Mouse (Mus musculus): Measurements from ENCODE around the gene Akap13. TPM values are rescaled to one million over a fixed set of nuclear protein-coding genes. Genes with fewer than 3 reads are reported as not detected.

The Akap13 gene
- polyA plus RNA-seq, 1 experiment from 2014 or later: 41.0 TPM

GRCm38 (mm10) chr7:75642846-75643563 is 187.7 kb downstream of the Akap13 start:
- 66% methylated on average over 16 of the region's 16 CpGs for WGBS (ENCODE audit: insufficient replicate concordance)
- no peak overlapping the region for H3K27ac ChIP-seq (ENCODE audit: low read length)
- H3K4me1 ChIP-seq (ENCODE audit: control insufficient read depth, low read depth, low read length): peaks cover 20% of the 10 kb centered on the region
- H3K4me3 ChIP-seq (ENCODE audit: low read depth, low read length): no peak overlapping the region
- H3K27me3 ChIP-seq (ENCODE audit: control insufficient read depth, insufficient read depth, low read depth, low read length): no peaks in the 10 kb centered on the region
- no peak for ATAC-seq (ENCODE audit: low read depth)
- H3K9me3 ChIP-seq (replicated peaks; ENCODE audit: control insufficient read depth, low read length): no peaks in the 10 kb centered on the region
- H3K4me2 ChIP-seq (ENCODE audit: low read depth, low read length): peak overlapping the region; percentile 39
- no peak overlapping the region for H3K9ac ChIP-seq (ENCODE audit: low read depth, low read length)
- H3K36me3 ChIP-seq (ENCODE audit: control insufficient read depth, insufficient read depth): no peaks in the 10 kb centered on the region

- H3K36me3 ChIP-seq (ENCODE audit: control insufficient read depth, insufficient read depth): no peaks in the 10 kb centered on the region
- peaks cover 20% of the 10 kb centered on the region for H3K4me1 ChIP-seq (ENCODE audit: control insufficient read depth, low read depth, low read length)
- H3K4me3 ChIP-seq (ENCODE audit: low read depth, low read length): no peak overlapping the region
- 73% methylated on average over 4 of the region's 4 CpGs for WGBS (ENCODE audit: insufficient replicate concordance)
- no peaks in the 10 kb centered on the region for H3K9me3 ChIP-seq (replicated peaks; ENCODE audit: control insufficient read depth, low read length)
- ATAC-seq (ENCODE audit: low read depth): no peak
- no peaks in the 10 kb centered on the region for H3K27me3 ChIP-seq (ENCODE audit: control insufficient read depth, insufficient read depth, low read depth, low read length)
- no peak overlapping the region for H3K9ac ChIP-seq (ENCODE audit: low read depth, low read length)
- H3K27ac ChIP-seq (ENCODE audit: low read length): no peak overlapping the region
- H3K4me2 ChIP-seq (ENCODE audit: low read depth, low read length): no peak overlapping the region
These were observed 188.7 kb downstream of the Akap13 start for GRCm38 (mm10) chr7:75643986-75644385.

DNA sequence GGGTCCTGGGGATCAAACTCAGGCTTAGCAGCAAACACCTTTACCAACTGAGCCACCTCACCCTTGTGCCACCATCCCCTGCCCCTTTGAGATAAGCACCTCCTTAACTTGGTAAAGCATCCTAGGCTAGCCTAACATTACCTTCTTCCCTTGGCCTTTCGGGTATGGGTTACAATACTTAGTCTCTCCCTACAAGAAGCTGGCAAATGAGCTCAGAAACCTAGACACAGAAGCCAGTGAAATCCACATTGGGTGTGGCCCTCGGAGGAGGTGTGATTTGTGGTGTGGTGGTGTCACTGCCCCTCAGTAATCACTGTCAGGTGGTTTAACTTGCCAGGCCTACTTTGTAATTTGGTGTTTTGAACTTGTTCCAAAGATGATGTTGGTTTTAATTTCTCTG is 189.3 kb downstream of the Akap13 start:
- no peaks in the 10 kb centered on the region for H3K27me3 ChIP-seq (ENCODE audit: control insufficient read depth, insufficient read depth, low read depth, low read length)
- H3K4me1 ChIP-seq (ENCODE audit: control insufficient read depth, low read depth, low read length): peaks cover 20% of the 10 kb centered on the region
- H3K9me3 ChIP-seq (replicated peaks; ENCODE audit: control insufficient read depth, low read length): no peaks in the 10 kb centered on the region
- H3K27ac ChIP-seq (ENCODE audit: low read length): no peak overlapping the region
- 35% methylated on average over 2 of the region's 2 CpGs for WGBS (ENCODE audit: insufficient replicate concordance)
- ATAC-seq (ENCODE audit: low read depth): no peak
- H3K4me2 ChIP-seq (ENCODE audit: low read depth, low read length): no peak overlapping the region
- H3K4me3 ChIP-seq (ENCODE audit: low read depth, low read length): no peak overlapping the region
- no peak overlapping the region for H3K9ac ChIP-seq (ENCODE audit: low read depth, low read length)
- no peaks in the 10 kb centered on the region for H3K36me3 ChIP-seq (ENCODE audit: control insufficient read depth, insufficient read depth)

DNA sequence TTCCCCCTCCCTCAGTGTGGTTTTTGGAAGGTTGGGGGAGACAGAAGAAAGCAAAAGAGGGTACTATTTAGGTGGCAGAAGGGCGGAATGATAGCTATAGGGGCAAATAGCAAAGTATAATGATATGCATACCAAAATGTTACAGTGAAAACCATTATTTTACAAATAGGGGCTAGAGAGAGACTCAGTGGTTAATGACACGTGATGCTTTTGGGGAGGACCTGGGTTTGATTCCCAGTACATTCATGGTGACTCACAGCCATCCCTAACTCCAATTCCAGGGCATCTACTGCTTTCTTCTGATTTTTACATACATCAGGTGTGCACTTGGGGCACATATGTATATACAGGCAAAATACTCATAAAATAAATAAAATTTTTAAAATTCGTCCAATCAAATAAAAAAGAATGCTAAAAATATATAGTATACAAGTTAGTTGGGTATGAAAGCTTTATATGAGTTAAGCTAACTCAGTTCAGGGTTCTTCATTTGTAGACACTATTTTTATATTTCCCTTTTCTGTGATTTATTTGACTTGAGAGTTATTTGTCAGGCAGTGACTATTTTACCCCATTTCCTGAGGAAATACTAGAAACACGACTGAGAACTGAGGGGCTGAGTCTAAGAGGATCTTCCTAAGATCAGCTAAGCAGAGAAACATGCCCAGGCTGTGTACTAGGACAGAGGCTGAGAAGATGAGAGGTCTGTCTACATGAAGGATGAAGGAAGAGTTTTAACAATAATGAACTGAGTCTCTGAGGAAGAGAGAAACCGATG is 190.0 kb downstream of the Akap13 start:
- Histone ChIP-seq H3K9me3 (replicated peaks; ENCODE audit: control insufficient read depth, low read length) (no peaks in the 10 kb centered on the region), H3K36me3 (ENCODE audit: control insufficient read depth, insufficient read depth) (no peaks in the 10 kb centered on the region), H3K27me3 (ENCODE audit: control insufficient read depth, insufficient read depth, low read depth, low read length) (no peaks in the 10 kb centered on the region), H3K4me3 (ENCODE audit: low read depth, low read length) (no peak overlapping the region), H3K4me1 (ENCODE audit: control insufficient read depth, low read depth, low read length) (peaks cover 14% of the 10 kb centered on the region), H3K27ac (ENCODE audit: low read length) (no peak overlapping the region), H3K9ac (ENCODE audit: low read depth, low read length) (no peak overlapping the region), H3K4me2 (ENCODE audit: low read depth, low read length) (no peak overlapping the region)
- 52% methylated on average over 5 of the region's 5 CpGs for WGBS (ENCODE audit: insufficient replicate concordance)
- no peak for ATAC-seq (ENCODE audit: low read depth)

- 62% methylated on average over 3 of the region's 3 CpGs for WGBS (ENCODE audit: insufficient replicate concordance)
- H3K27me3 ChIP-seq (ENCODE audit: control insufficient read depth, insufficient read depth, low read depth, low read length): no peaks in the 10 kb centered on the region
- no peaks in the 10 kb centered on the region for H3K36me3 ChIP-seq (ENCODE audit: control insufficient read depth, insufficient read depth)
- H3K27ac ChIP-seq (ENCODE audit: low read length): no peak overlapping the region
- H3K4me1 ChIP-seq (ENCODE audit: control insufficient read depth, low read depth, low read length): no peaks in the 10 kb centered on the region; the same call in none of the 2 replicates
- no peak overlapping the region for H3K4me2 ChIP-seq (ENCODE audit: low read depth, low read length)
- H3K9me3 ChIP-seq (replicated peaks; ENCODE audit: control insufficient read depth, low read length): no peaks in the 10 kb centered on the region
- no peak overlapping the region for H3K4me3 ChIP-seq (ENCODE audit: low read depth, low read length)
- no peak for ATAC-seq (ENCODE audit: low read depth)
- no peak overlapping the region for H3K9ac ChIP-seq (ENCODE audit: low read depth, low read length)
These were observed 192.7 kb downstream of the Akap13 start for GRCm38 (mm10) chr7:75648051-75648450.

DNA sequence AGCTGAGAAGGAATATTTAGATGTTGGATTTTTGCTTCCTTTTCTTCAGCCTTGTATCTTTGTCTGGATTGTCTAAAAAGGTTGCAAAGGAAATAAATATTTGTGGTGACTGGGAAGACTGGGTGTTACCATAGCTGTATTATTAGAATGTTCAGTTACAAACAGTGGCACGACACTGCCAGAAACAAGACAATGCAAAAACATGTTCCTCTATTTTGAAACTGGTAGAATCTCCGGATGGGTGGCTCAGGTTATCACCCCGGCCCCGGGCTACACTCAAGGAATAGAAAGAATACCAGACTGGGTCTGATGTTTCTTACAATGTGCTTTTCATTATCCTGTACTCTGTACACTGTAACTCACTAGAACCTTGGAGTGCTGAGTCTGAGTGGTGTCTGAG is 193.6 kb downstream of the Akap13 start:
- WGBS (ENCODE audit: insufficient replicate concordance): 33% methylated on average over 4 of the region's 4 CpGs
- no peak for ATAC-seq (ENCODE audit: low read depth)
- H3K27ac ChIP-seq (ENCODE audit: low read length): no peak overlapping the region
- H3K9me3 ChIP-seq (replicated peaks; ENCODE audit: control insufficient read depth, low read length): no peaks in the 10 kb centered on the region
- no peaks in the 10 kb centered on the region for H3K36me3 ChIP-seq (ENCODE audit: control insufficient read depth, insufficient read depth)
- H3K4me1 ChIP-seq (ENCODE audit: control insufficient read depth, low read depth, low read length): peaks cover 4% of the 10 kb centered on the region
- no peak overlapping the region for H3K9ac ChIP-seq (ENCODE audit: low read depth, low read length)
- no peak overlapping the region for H3K4me2 ChIP-seq (ENCODE audit: low read depth, low read length)
- H3K4me3 ChIP-seq (ENCODE audit: low read depth, low read length): no peak overlapping the region
- no peaks in the 10 kb centered on the region for H3K27me3 ChIP-seq (ENCODE audit: control insufficient read depth, insufficient read depth, low read depth, low read length)

GRCm38 (mm10) chr7:75649966-75650365 is 194.6 kb downstream of the Akap13 start:
- Histone ChIP-seq H3K4me2 (ENCODE audit: low read depth, low read length) (no peak overlapping the region), H3K9me3 (replicated peaks; ENCODE audit: control insufficient read depth, low read length) (no peaks in the 10 kb centered on the region), H3K36me3 (ENCODE audit: control insufficient read depth, insufficient read depth) (no peaks in the 10 kb centered on the region), H3K4me3 (ENCODE audit: low read depth, low read length) (no peak overlapping the region), H3K9ac (ENCODE audit: low read depth, low read length) (no peak overlapping the region), H3K27me3 (ENCODE audit: control insufficient read depth, insufficient read depth, low read depth, low read length) (no peaks in the 10 kb centered on the region), H3K4me1 (ENCODE audit: control insufficient read depth, low read depth, low read length) (peaks cover 5% of the 10 kb centered on the region), H3K27ac (ENCODE audit: low read length) (no peak overlapping the region)
- 20% methylated on average over 1 of the region's 1 CpGs for WGBS (ENCODE audit: insufficient replicate concordance)
- ATAC-seq (ENCODE audit: low read depth): no peak

DNA sequence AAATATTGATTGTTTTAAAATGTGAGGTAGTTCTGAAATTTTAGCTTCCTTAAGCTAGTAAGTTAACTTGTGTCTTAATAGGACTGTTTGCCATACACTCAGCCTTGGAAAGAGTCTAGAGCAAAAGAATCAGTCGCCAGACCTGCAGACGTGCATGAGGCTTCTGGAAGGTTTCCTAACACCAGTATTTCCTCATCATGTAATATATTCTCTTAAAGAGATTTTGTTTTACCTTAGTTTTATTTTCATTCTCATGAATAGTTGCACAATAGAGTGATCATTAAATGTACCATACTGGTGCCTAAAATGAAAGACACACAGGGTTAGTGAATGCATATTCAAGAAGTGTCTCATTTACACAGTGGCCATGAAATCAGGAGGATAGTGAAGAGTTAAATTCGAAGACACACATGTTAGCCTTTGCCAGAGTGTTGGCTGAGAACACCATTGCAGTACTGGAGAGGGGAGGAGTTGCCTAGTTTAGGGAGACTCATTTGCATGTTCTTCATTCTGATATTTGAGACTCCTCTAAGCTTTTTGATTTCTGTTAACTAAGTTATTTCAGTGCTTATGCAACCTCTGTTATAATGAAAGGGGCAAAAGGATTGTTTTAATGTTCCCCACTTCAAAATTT is 198.5 kb downstream of the Akap13 start:
- Histone ChIP-seq H3K4me2 (ENCODE audit: low read depth, low read length) (no peak overlapping the region), H3K4me3 (ENCODE audit: low read depth, low read length) (no peak overlapping the region), H3K4me1 (ENCODE audit: control insufficient read depth, low read depth, low read length) (peaks cover 18% of the 10 kb centered on the region), H3K36me3 (ENCODE audit: control insufficient read depth, insufficient read depth) (peaks cover 2% of the 10 kb centered on the region; the same call in 1 of the 2 replicates), H3K27ac (ENCODE audit: low read length) (no peak overlapping the region), H3K9ac (ENCODE audit: low read depth, low read length) (no peak overlapping the region), H3K27me3 (ENCODE audit: control insufficient read depth, insufficient read depth, low read depth, low read length) (no peaks in the 10 kb centered on the region), H3K9me3 (replicated peaks; ENCODE audit: control insufficient read depth, low read length) (no peaks in the 10 kb centered on the region)
- WGBS (ENCODE audit: insufficient replicate concordance): 43% methylated on average over 3 of the region's 3 CpGs
- ATAC-seq (ENCODE audit: low read depth): no peak
